Mouse (Mus musculus): ENCODE results near the gene Mak.
A peak's percentile ranks its signal among the peaks of the same experiment; 100 is the strongest.
"Not testable (repeated sequence)": the region's sequence is repeated elsewhere in the genome, so short reads cannot be mapped to it uniquely, and the experiment has no call there.

Gene Mak

GRCm38 (mm10) chr13:40994487-40995263 is 84.8 kb downstream of the Mak start:
- no peak for DNase-seq

DNA sequence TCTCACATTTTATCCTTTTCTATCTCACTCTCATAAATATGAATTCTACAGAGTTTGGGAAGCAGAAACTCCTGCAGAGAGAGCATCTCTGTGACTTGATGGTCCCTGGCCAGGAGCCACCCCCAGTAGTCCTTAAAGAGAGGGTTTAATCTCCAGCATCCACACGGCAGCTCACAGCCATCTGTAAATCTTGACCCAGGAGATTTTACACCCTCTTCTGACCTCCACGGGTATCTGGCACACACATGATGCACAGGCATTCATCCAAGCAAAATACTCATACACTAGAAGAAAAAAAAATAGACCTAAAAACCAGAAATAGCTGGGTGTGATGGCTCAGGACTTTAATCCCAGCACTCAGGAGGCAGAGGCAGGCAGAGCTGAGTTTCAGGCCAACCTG is 91.1 kb downstream of the Mak start:
- DNase-seq, result no peak

DNA sequence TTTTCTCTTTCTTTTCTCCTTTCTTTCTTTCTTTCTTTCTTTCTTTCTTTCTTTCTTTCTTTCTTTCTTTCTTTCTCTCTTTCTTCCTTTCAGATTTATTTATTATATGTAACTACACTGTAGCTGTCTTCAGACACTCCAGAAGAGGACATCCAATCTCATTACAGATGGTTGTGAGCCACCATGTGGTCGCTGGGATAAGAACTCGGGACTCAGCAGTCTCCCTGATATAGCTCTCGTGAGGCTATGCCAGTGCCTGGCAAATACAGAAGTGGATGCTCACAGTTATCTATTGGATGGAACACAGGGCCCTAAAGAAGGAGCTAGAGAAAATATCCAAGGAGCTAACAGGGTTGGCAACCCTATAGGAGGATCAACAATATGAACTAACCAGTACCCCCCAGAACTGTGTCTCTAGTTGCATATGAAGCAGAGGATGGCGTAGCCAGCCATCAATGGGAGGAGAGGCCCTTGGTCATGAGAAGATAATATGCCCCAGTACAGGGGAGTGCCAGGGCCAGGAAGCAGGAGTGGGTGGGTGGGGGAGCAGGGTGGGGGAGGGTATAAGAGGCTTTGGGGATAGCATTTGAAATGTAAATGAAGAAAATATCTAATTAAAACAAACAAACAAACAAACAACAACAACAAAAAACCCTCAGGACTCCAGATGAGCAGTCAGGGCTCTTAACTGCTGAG is 91.8 kb downstream of the Mak start:
- DNase-seq, result not testable (repeated sequence)

GRCm38 (mm10) chr13:40986081-40986480 is 93.4 kb downstream of the Mak start:
- DNase-seq, result no peak

- DNase-seq, result no peak
Observed at GRCm38 (mm10) chr13:40982759-40983158, 96.7 kb downstream of the Mak start.

GRCm38 (mm10) chr13:40979321-40979720 is 100.2 kb downstream of the Mak start:
- DNase-seq, result no peak

- no peak for DNase-seq
Observed at GRCm38 (mm10) chr13:40978652-40979051, 100.9 kb downstream of the Mak start.

DNA sequence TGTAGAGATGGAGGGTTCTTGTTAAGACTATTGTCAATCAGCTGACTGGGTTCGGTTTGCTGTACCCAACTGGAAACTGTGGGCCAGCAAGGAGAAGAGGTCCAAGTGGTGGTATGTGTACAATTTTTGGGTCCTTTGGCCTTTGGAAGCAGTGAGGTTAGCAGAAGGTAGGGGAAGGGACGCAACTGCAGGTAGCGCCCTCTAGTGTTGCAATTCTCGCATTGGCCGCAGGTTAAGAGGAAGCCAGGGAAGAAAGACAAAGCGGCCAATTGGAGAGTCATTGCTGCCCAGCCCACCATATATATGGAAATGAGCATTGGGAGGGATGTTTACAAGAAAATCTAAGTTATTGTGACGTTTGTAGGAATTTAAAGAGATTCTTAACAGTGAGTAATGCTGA is 101.9 kb downstream of the Mak start:
- peak; percentile 6 for DNase-seq
